Mouse (Mus musculus) intestine, postnatal 0 days (tissue): ENCODE results near the gene Gm21970. TPM values are rescaled to one million over a fixed set of nuclear protein-coding genes. Genes with fewer than 3 reads are reported as not detected.
A peak's percentile ranks its signal among the peaks of the same experiment; 100 is the strongest.

Experiments
- ATAC-seq: fragments of 200-750 bp; cut with Nextera tagmentation; 2 replicates; pipeline ENCODE4 v1.8.0; 2017; ENCODE audit warnings: mild to moderate bottlenecking, moderate TSS enrichment, moderate library complexity
- H3K27ac ChIP-seq: fragments of 300-500 bp; sonication (generic); 2 replicates; pipeline ENCODE4 v1.5.1; 2014; ENCODE audit warnings: mild to moderate bottlenecking, low read depth, low read length, moderate library complexity
- H3K27me3 ChIP-seq: fragments of 300-500 bp; sonication (generic); replicated peaks from 2 replicates; pipeline ENCODE4 v1.6.1; 2014; ENCODE audit warnings: low read length, mixed read lengths; ENCODE audit not compliant: control insufficient read depth, insufficient read depth
- H3K36me3 ChIP-seq: fragments of 300-500 bp; sonication (generic); 2 replicates; pipeline ENCODE4 v1.6.1; 2014; ENCODE audit warnings: mild to moderate bottlenecking, moderate library complexity; ENCODE audit not compliant: control insufficient read depth, insufficient read depth
- H3K4me1 ChIP-seq: fragments of 300-500 bp; sonication (generic); replicated peaks from 2 replicates; pipeline ENCODE4 v1.6.1; 2014; ENCODE audit warnings: antibody characterized with exemption, low read length, mixed read lengths; ENCODE audit not compliant: control insufficient read depth, insufficient read depth
- H3K4me2 ChIP-seq: fragments of 300-500 bp; sonication (generic); replicated peaks from 2 replicates; pipeline ENCODE4 v1.6.1; 2014; ENCODE audit warnings: low read depth, mild to moderate bottlenecking, moderate library complexity
- H3K4me3 ChIP-seq: fragments of 300-500 bp; sonication (generic); 2 replicates; pipeline ENCODE4 v1.5.1; 2014; ENCODE audit warnings: low read depth, low read length
- H3K9ac ChIP-seq: fragments of 300-500 bp; sonication (generic); 2 replicates; pipeline ENCODE4 v1.6.1; 2014; ENCODE audit warnings: mild to moderate bottlenecking, low read depth, low read length
- H3K9me3 ChIP-seq: fragments of 300-500 bp; sonication (generic); 2 replicates; pipeline ENCODE4 v1.6.1; 2016; ENCODE audit warnings: mixed run types; ENCODE audit not compliant: control insufficient read depth
- CTCF ChIP-seq: sonication (generic); IDR thresholded peaks from 2 replicates; pipeline ENCODE4 v1.5.1; 2016; ENCODE audit warnings: low read depth, mild to moderate bottlenecking, control low read depth, antibody characterized with exemption, moderate library complexity
- WGBS: fragments of 180-500 bp; shearing (Covaris S2); extraction: QIAGEN DNeasy Blood & Tissue Kit; methylation state at CpG from one replicate; pipeline ENCODE4 v1.1.7; 2014; 5-methylcytosine and 5-hydroxymethylcytosine counted together
- polyA plus RNA-seq: library from polyadenylated mRNA; unstranded; fragments of >200 nt; fragmentation: Nextera tagmentation; extraction: Ambion mirVana; gene quantifications from 2 replicates; pipeline ENCODE4 v1.2.1, GENCODE M21; 2015

Gm21970 gene
- polyA plus RNA-seq, 1 experiment from 2014 or later, result not detected

GRCm38 (mm10) chr16:91357526-91357900 lies 34.0 kb upstream of the Gm21970 start:
- Histone ChIP-seq H3K4me2 (no peak overlapping the region), H3K27ac (no peak overlapping the region), H3K9ac (no peak overlapping the region), H3K36me3 (no peaks in the 10 kb centered on the region), H3K4me3 (no peak overlapping the region), H3K9me3 (no peaks in the 10 kb centered on the region), H3K4me1 (no peaks in the 10 kb centered on the region), H3K27me3 (peaks cover 4% of the 10 kb centered on the region; the same call in 1 of the 2 replicates)
- WGBS, result 45% methylated on average over 10 of the region's 10 CpGs
- no peak for TF ChIP-seq CTCF
- ATAC-seq, result no peak

DNA sequence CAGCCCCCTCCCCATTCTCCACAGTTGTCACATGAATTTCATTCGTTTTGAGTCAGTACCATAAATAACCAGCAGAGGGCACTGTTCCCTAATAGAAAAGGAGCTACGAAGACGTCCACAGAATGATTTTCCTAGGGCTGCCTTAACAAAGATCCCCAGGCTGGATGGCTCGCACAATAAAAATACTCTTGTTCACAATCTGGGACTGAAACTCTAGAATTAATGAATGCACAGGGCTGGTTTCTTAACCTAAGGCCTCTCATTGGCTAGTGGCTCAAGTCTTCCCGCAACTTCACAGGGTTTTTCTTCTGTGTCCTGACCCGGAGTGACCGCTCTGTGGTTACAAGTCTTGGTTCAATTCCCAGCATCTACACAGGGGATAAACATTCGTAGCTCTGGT lies 33.0 kb upstream of the Gm21970 start:
- H3K27ac ChIP-seq, result no peak overlapping the region
- no peaks in the 10 kb centered on the region for H3K4me1 ChIP-seq
- peak; percentile 83 for TF ChIP-seq CTCF
- no peaks in the 10 kb centered on the region for H3K36me3 ChIP-seq
- H3K4me3 ChIP-seq, result no peak overlapping the region
- 32% methylated on average over 8 of the region's 8 CpGs for WGBS
- no peaks in the 10 kb centered on the region for H3K9me3 ChIP-seq
- no peak overlapping the region for H3K9ac ChIP-seq
- no peak for ATAC-seq
- H3K4me2 ChIP-seq, result no peak overlapping the region
- H3K27me3 ChIP-seq, result peaks cover 4% of the 10 kb centered on the region; the same call in 1 of the 2 replicates

GRCm38 (mm10) chr16:91359531-91359930 lies 32.0 kb upstream of the Gm21970 start:
- no peak overlapping the region for H3K27ac ChIP-seq
- no peak for TF ChIP-seq CTCF
- 92% methylated on average over 13 of the region's 13 CpGs for WGBS
- H3K4me3 ChIP-seq, result no peak overlapping the region
- no peak overlapping the region for H3K9ac ChIP-seq
- no peaks in the 10 kb centered on the region for H3K9me3 ChIP-seq
- H3K4me2 ChIP-seq, result no peak overlapping the region
- H3K4me1 ChIP-seq, result no peaks in the 10 kb centered on the region
- ATAC-seq, result no peak
- H3K27me3 ChIP-seq, result 0 out of 2 replicates have a peak, but pooled peaks cover 3% of the 10 kb centered on the region
- no peaks in the 10 kb centered on the region for H3K36me3 ChIP-seq

DNA sequence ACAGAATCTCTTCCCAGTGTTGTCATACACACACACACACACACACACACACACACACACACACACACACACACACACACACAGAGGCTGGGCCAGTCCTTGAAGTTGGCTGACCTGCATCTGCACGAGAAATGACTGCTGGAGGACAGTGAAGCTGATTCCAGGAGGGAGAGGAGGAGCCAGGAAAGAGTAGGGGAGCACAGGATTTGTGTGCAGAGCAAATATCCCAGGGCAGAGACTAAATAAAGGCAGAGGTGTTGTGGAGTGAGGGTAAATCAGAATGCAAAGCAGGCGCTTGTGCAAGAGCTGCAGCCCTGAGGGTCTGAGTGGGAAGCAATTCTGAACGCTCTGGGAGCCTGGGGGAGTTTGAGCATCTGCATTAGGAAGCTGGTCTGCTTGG lies 31.4 kb upstream of the Gm21970 start:
- Histone ChIP-seq H3K9ac (no peak overlapping the region), H3K36me3 (no peaks in the 10 kb centered on the region), H3K4me3 (no peak overlapping the region), H3K27ac (no peak overlapping the region), H3K27me3 (no peaks in the 10 kb centered on the region), H3K4me1 (no peaks in the 10 kb centered on the region), H3K4me2 (no peak overlapping the region), H3K9me3 (no peaks in the 10 kb centered on the region)
- TF ChIP-seq CTCF, result no peak
- 49% methylated on average over 3 of the region's 3 CpGs for WGBS
- no peak for ATAC-seq

GRCm38 (mm10) chr16:91362006-91362405 lies 29.5 kb upstream of the Gm21970 start:
- Histone ChIP-seq H3K27ac (no peak overlapping the region), H3K4me1 (no peaks in the 10 kb centered on the region), H3K36me3 (no peaks in the 10 kb centered on the region), H3K9me3 (no peaks in the 10 kb centered on the region), H3K9ac (no peak overlapping the region), H3K27me3 (no peaks in the 10 kb centered on the region), H3K4me2 (no peak overlapping the region), H3K4me3 (no peak overlapping the region)
- WGBS, result 55% methylated on average over 2 of the region's 2 CpGs
- no peak for TF ChIP-seq CTCF
- ATAC-seq, result no peak

DNA sequence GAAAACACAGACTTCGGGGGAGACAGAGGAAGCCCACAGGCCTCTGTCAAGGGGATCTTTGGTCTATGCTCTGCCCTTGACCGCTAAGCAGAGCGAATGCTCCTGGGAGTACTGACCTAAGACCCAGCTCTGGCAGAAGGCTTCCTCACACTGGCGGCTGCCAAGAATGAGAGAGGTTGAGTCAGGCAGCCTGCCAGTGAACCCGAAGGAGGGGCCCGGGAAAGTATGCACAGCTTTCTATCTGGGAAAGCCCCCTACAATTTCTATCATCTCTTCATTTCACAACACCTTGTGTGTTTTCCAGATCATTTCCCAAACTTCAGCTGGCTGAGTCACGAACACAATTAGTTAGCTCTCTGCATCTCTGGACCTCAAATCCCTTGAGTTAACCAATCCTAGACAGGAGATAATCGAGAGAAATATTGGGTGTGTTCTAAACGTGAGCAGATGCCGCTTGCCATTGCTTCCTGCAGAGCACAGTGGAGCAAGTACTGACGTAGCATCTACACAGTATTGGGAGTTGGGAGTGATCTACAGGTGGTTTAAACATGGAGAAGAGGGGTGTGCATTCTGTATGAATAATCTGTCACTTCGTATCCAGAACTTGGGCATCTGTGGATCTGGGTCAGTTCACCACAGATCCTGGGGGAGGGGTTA lies 28.8 kb upstream of the Gm21970 start:
- no peak overlapping the region for H3K4me2 ChIP-seq
- ATAC-seq, result no peak
- no peak overlapping the region for H3K27ac ChIP-seq
- 57% methylated on average over 12 of the region's 12 CpGs for WGBS
- no peaks in the 10 kb centered on the region for H3K27me3 ChIP-seq
- no peak for TF ChIP-seq CTCF
- H3K4me3 ChIP-seq, result no peak overlapping the region
- H3K4me1 ChIP-seq, result no peaks in the 10 kb centered on the region
- H3K36me3 ChIP-seq, result no peaks in the 10 kb centered on the region
- no peaks in the 10 kb centered on the region for H3K9me3 ChIP-seq
- H3K9ac ChIP-seq, result no peak overlapping the region
